Mouse (Mus musculus): ENCODE measurements at regions not wholly inside any gene's neighbourhood (a gene's known extent, or its start where the extent isn't known, plus 50 kb on each side); places are given as distances from the start of the nearest gene placed in this dataset.

- H3K4me3 ChIP-seq (ENCODE audit: control insufficient read depth in 1 of 2, insufficient read depth in 1 of 2, low read depth in 2 of 2, low read length in 2 of 2), result peak overlapping the region; percentile 14 to 30
- H3K79me2 ChIP-seq (ENCODE audit: control insufficient read depth, insufficient read depth, low read length, poor library complexity), result no peaks in the 10 kb centered on the region
- peaks cover 2 to 18% of the 10 kb centered on the region in 2 experiments; a peak in 3 of 4 replicates for H3K4me1 ChIP-seq (ENCODE audit: control insufficient read depth in 1 of 2, insufficient read depth in 2 of 2, low read length in 2 of 2)
- H3K27ac ChIP-seq (ENCODE audit: control insufficient read depth, low read depth, low read length), result peak overlapping the region; percentile 87
- H3K36me3 ChIP-seq (ENCODE audit: control insufficient read depth in 1 of 2, insufficient read depth in 2 of 2, low read length in 2 of 2), result peaks cover 0 to 26% of the 10 kb centered on the region in 2 experiments; a peak in 2 of 4 replicates
- no peaks in the 10 kb centered on the region for H3K9me3 ChIP-seq (replicated peaks; ENCODE audit: insufficient read depth, low read length)
- peak; percentile 91 for DNase-seq (ENCODE audit: low read depth, low spot score)
- H3K27me3 ChIP-seq (ENCODE audit: control insufficient read depth in 1 of 2, insufficient read depth in 2 of 2, low read length in 2 of 2), result no peaks in the 10 kb centered on the region
- peak overlapping the region; percentile 39; the same call in 1 of the 2 replicates for H3K9ac ChIP-seq (ENCODE audit: control insufficient read depth, low read depth, low read length, poor library complexity, severe bottlenecking)
- TF ChIP-seq UBTF (IDR thresholded peaks at IDR 0.05; ENCODE audit: borderline replicate concordance, insufficient read depth, low read depth, low read length) (no peak), ELF1 (IDR thresholded peaks at IDR 0.05; ENCODE audit: low read depth, low read length) (0 out of 2 replicates have a peak, but pooled peaks have one; percentile 18), MXI1 (IDR thresholded peaks at IDR 0.05; ENCODE audit: low read depth, low read length) (no peak), SIN3A (IDR thresholded peaks at IDR 0.05; ENCODE audit: low read length) (no peak; the same call in 1 of the 2 replicates), CHD1 (IDR thresholded peaks at IDR 0.05; ENCODE audit: low read depth, low read length) (no peak; the same call in 1 of the 2 replicates), POLR2AphosphoS2 (IDR thresholded peaks at IDR 0.05; ENCODE audit: low read length) (no peak), ZMIZ1 (IDR thresholded peaks at IDR 0.05; ENCODE audit: low read depth, low read length) (no peak), EP300 (IDR thresholded peaks at IDR 0.05; ENCODE audit: low read depth in 1 of 2, low read length in 2 of 2) (peak; percentile 89 to 95), ETS1 (IDR thresholded peaks at IDR 0.05; ENCODE audit: low read depth, low read length) (peak; percentile 86), POLR2A (IDR thresholded peaks at IDR 0.05; ENCODE audit: control insufficient read depth in 1 of 2, insufficient read depth in 1 of 2, low read depth in 1 of 2, low read length in 2 of 2, poor library complexity in 1 of 2) (no peak), RAD21 (IDR thresholded peaks at IDR 0.05; ENCODE audit: low read depth, low read length) (no peak), MYC (IDR thresholded peaks at IDR 0.05; ENCODE audit: low read depth, low read length) (0 out of 2 replicates have a peak, but pooled peaks have one; percentile 32), ZKSCAN1 (IDR thresholded peaks at IDR 0.05; ENCODE audit: low read depth, low read length) (no peak), USF1 (IDR thresholded peaks at IDR 0.05; ENCODE audit: low read depth, low read length) (no peak), POLR2AphosphoS5 (IDR thresholded peaks at IDR 0.05; ENCODE audit: borderline replicate concordance, low read depth, low read length) (no peak), GATA1 (IDR thresholded peaks at IDR 0.05; ENCODE audit: low read depth, low read length) (peak; percentile 84), BHLHE40 (IDR thresholded peaks at IDR 0.05; ENCODE audit: borderline replicate concordance, low read depth, low read length) (peak; percentile 71; the same call in 1 of the 2 replicates), MEF2A (IDR thresholded peaks at IDR 0.05; ENCODE audit: extremely low read depth, insufficient replicate concordance, low read depth, low read length, poor library complexity, severe bottlenecking) (no peak), E2F4 (IDR thresholded peaks at IDR 0.05; ENCODE audit: borderline replicate concordance, low read depth, low read length) (no peak), MAZ (IDR thresholded peaks at IDR 0.05; ENCODE audit: low read depth, low read length) (no peak), TBP (IDR thresholded peaks at IDR 0.05; ENCODE audit: low read depth, low read length) (0 out of 2 replicates have a peak, but pooled peaks have one; percentile 41), NRF1 (IDR thresholded peaks at IDR 0.05; ENCODE audit: insufficient read depth, low read depth, low read length, poor library complexity, severe bottlenecking) (no peak), TCF12 (IDR thresholded peaks at IDR 0.05; ENCODE audit: low read depth, low read length) (peak; percentile 81), CTCF (IDR thresholded peaks at IDR 0.05 in 2 of 3, conservative IDR thresholded peaks at IDR 0.05 in 1 of 3; ENCODE audit: control insufficient read depth in 1 of 3, insufficient read depth in 1 of 3, low read depth in 2 of 3, low read length in 3 of 3, poor library complexity in 1 of 3, severe bottlenecking in 1 of 3) (no peak), RCOR1 (IDR thresholded peaks at IDR 0.05; ENCODE audit: low read depth, low read length) (peak; percentile 78; the same call in 1 of the 2 replicates), TAL1 (IDR thresholded peaks at IDR 0.05; ENCODE audit: low read length) (peak; percentile 59), KAT2A (conservative IDR thresholded peaks at IDR 0.05; ENCODE audit: low read depth, low read length) (no peak), JUND (IDR thresholded peaks at IDR 0.05; ENCODE audit: low read depth, low read length) (peak; percentile 63), ZNF384 (IDR thresholded peaks at IDR 0.05; ENCODE audit: low read depth, low read length) (no peak), SMC3 (IDR thresholded peaks at IDR 0.05; ENCODE audit: low read depth, low read length) (0 out of 2 replicates have a peak, but pooled peaks have one; percentile 14), MYB (IDR thresholded peaks at IDR 0.05; ENCODE audit: low read depth, low read length) (peak; percentile 92), GABPA (IDR thresholded peaks at IDR 0.05; ENCODE audit: low read depth, low read length) (no peak), HCFC1 (IDR thresholded peaks at IDR 0.05; ENCODE audit: low read depth, low read length) (0 out of 2 replicates have a peak, but pooled peaks have one; percentile 19), NELFE (IDR thresholded peaks at IDR 0.05; ENCODE audit: low read depth, low read length) (no peak), USF2 (IDR thresholded peaks at IDR 0.05; ENCODE audit: borderline replicate concordance in 1 of 2, insufficient read depth in 1 of 2, low read depth in 1 of 2, low read length in 2 of 2) (no peak), ZC3H11A (IDR thresholded peaks at IDR 0.05; ENCODE audit: low read depth, low read length) (no peak), MAFK (IDR thresholded peaks at IDR 0.05; ENCODE audit: borderline replicate concordance, low read depth, low read length) (no peak)
Observed at GRCm38 (mm10) chr3:50583475-50583874, 140.1 kb upstream of the Slc7a11 start.

Measured in MEL (cell line).